Mouse (Mus musculus) C3H10T1/2 (cell line): ENCODE data around the gene Ston1. TPM values are rescaled to one million over a fixed set of nuclear protein-coding genes. Genes with fewer than 3 reads are reported as not detected.

Experiments
- polyA plus RNA-seq, 2 experiments: library from polyadenylated mRNA; unstranded; fragments of >200 nt; fragmentation: generic; extraction: Trizol; gene quantifications; one replicate each; pipeline ENCODE4 v1.2.1; 2012; ENCODE audit warnings: missing spikeins in 2 of 2

Gene Ston1
- polyA plus RNA-seq, result 10 to 100 TPM in 1 of 2 experiments, 1 to 10 TPM in 1; 1.5 to 21.7 TPM

DNA sequence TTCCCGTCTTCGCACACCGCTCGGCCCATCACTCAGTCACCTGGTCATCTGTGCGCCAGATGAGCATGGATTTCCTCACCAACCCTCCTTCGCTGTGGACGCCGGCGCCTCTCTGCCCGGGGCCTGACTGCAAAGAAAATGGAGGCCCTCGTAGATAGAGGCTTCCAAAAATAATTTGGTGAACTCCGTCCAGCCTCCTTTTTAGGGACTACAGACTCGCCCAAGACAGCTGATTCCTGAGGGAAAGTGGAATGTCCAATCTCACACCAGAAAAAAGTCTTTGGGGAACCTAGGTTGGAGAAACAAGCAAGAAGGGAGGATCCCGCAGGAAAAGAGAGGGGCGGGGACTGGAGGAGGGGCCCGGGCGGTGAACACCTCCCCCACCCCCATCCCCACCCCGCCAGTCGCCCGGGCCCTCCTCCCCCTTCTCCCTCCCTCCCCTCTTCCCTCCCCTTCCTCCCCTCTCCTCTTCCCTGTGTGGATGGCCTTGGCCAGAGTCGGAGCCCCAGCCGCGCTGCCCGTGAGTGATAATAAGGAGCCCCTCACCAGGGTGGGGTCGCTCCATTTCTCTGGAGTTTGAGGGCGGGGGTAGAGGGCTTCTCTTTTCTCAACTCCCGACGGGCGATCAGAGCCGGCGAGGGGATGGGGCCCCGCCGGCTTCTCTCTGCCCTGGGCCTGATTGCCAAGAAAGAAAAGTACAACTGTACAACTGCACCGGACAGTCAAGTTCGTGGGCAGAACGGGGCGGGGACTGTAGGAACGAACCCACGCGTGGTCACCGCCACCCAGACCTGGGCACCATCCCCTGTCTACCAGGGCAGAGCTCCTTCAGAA lies at the start of gene Ston1:
Gene Ston1, plus strand, starts transcription at position 463 of the 834 bp plus-strand sequence.

DNA sequence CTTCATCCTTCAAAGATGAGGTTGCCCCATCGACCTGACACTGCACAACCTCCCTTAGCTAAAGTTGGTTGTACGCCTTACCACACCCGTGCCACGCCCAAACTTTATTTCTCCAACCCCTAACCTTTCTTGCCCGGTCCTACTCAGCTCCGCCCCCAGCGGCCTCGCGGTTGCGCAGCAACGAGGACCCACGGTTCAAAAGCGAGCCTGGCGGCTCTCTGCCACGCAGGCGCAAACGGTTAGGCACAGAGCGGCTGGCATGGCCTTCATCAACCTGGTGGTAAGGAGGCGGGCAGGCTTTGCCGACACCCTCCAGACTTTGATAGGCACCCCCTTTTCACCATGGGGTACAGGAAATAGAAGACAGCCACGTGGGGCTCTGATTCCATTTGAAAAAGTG lies 71.0 kb downstream of the Ston1 start, which contains the start of gene Gtf2a1l:
Gene Gtf2a1l, plus strand, starts transcription at position 209 of the 400 bp plus-strand sequence.

Other genes with a start within 250 kb of the Ston1 start
- gene Foxn2, start 157.0 kb upstream of the Ston1 start, polyA plus RNA-seq, result 1 to 10 TPM in 1 of 2 experiments, under 1 TPM in 1; 0.26 to 1.4 TPM
- 10 to 100 TPM in 1 of 2 experiments, 1 to 10 TPM in 1; 8.1 to 30.9 TPM for gene Ppp1r21, start 67.6 kb upstream of the Ston1 start, polyA plus RNA-seq
- not detected for gene Gtf2a1l, start 71.0 kb downstream of the Ston1 start, polyA plus RNA-seq
- gene Lhcgr, start 194.3 kb downstream of the Ston1 start, polyA plus RNA-seq, result not detected